Mouse (Mus musculus) limb, embryonic 12.5 days (tissue): ENCODE results near the gene Alk. TPM values are rescaled to one million over a fixed set of nuclear protein-coding genes. Genes with fewer than 3 reads are reported as not detected.

Experiments
- ATAC-seq: fragments of 200-750 bp; cut with Nextera tagmentation; 2 replicates; pipeline ENCODE4 v1.8.0; 2017; ENCODE audit warnings: low read depth, moderate TSS enrichment; ENCODE audit not compliant: insufficient number of reproducible peaks, insufficient read depth, low FRiP score, low TSS enrichment
- H3K27ac ChIP-seq: fragments of 300-500 bp; sonication (generic); 2 replicates; pipeline ENCODE4 v1.5.1; 2016; ENCODE audit warnings: mild to moderate bottlenecking, moderate library complexity
- H3K27me3 ChIP-seq: fragments of 300-500 bp; sonication (generic); 2 replicates; pipeline ENCODE4 v1.6.1; 2016; ENCODE audit warnings: mild to moderate bottlenecking, moderate library complexity
- H3K36me3 ChIP-seq: fragments of 300-500 bp; sonication (generic); 2 replicates; pipeline ENCODE4 v1.6.1; 2016; ENCODE audit warnings: mild to moderate bottlenecking, moderate library complexity
- H3K4me1 ChIP-seq: fragments of 300-500 bp; sonication (generic); replicated peaks from 2 replicates; pipeline ENCODE4 v1.6.1; 2016
- H3K4me2 ChIP-seq: fragments of 300-500 bp; sonication (generic); 2 replicates; pipeline ENCODE4 v1.6.1; 2016; ENCODE audit warnings: mild to moderate bottlenecking, moderate library complexity
- H3K4me3 ChIP-seq: fragments of 300-500 bp; sonication (generic); replicated peaks from 2 replicates; pipeline ENCODE4 v1.5.1; 2016; ENCODE audit warnings: mild to moderate bottlenecking
- H3K9ac ChIP-seq: fragments of 300-500 bp; sonication (generic); replicated peaks from 2 replicates; pipeline ENCODE4 v1.6.1; 2016; ENCODE audit warnings: mild to moderate bottlenecking, moderate library complexity
- H3K9me3 ChIP-seq: fragments of 300-500 bp; sonication (generic); 2 replicates; pipeline ENCODE4 v1.6.1; 2016; ENCODE audit warnings: mild to moderate bottlenecking, moderate library complexity
- WGBS: fragments of 180-500 bp; shearing (Covaris S2); methylation state at CpG from one replicate; pipeline ENCODE4 v1.1.7; 2016; 5-methylcytosine and 5-hydroxymethylcytosine counted together
- polyA plus RNA-seq: library from polyadenylated mRNA; unstranded; fragments of >200 nt; fragmentation: Nextera tagmentation; extraction: Ambion mirVana; gene quantifications from 2 replicates; pipeline ENCODE4 v1.2.1, GENCODE M21; 2016

Alk gene
- polyA plus RNA-seq, 1 experiment from 2014 or later = 0.44 TPM

GRCm38 (mm10) chr17:72253411-72253810, 351.0 kb downstream of the Alk start:
- H3K9ac ChIP-seq = no peak overlapping the region
- no peak for ATAC-seq
- H3K4me2 ChIP-seq = no peak overlapping the region
- H3K4me3 ChIP-seq = no peak overlapping the region
- no peaks in the 10 kb centered on the region for H3K36me3 ChIP-seq
- H3K4me1 ChIP-seq = peaks cover 12% of the 10 kb centered on the region
- H3K27ac ChIP-seq = no peak overlapping the region
- no peaks in the 10 kb centered on the region for H3K9me3 ChIP-seq
- no peaks in the 10 kb centered on the region for H3K27me3 ChIP-seq
- WGBS = 33% methylated on average over 5 of the region's 5 CpGs

DNA sequence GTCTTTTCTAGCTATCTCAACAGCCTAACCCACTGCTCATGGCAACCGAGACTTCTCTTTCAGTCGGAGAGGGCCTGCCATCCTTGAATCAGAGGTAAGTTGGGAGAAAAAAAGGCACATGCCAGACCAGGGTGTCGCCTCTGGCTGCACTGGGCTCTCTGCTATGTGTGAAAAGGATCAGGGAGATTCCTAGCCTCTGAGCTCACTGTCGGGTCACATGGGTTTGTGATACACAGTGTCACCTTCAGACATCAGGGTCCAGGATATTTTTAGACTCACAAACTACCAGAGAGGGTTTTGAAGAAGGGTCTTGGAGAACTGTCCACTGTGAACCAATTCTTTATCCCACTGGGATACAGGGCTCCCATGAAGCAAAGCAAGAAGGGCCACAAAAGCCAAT, 352.9 kb downstream of the Alk start:
- ATAC-seq = no peak
- Histone ChIP-seq H3K4me2 (no peak overlapping the region), H3K4me3 (no peak overlapping the region), H3K27ac (no peak overlapping the region), H3K9me3 (no peaks in the 10 kb centered on the region), H3K9ac (no peak overlapping the region), H3K4me1 (peaks cover 12% of the 10 kb centered on the region), H3K36me3 (no peaks in the 10 kb centered on the region), H3K27me3 (no peaks in the 10 kb centered on the region)
- 87% methylated on average over 4 of the region's 4 CpGs for WGBS

GRCm38 (mm10) chr17:72250482-72251405, 353.7 kb downstream of the Alk start:
- no peak for ATAC-seq
- peaks cover 12% of the 10 kb centered on the region for H3K4me1 ChIP-seq
- no peaks in the 10 kb centered on the region for H3K27me3 ChIP-seq
- no peak overlapping the region for H3K4me3 ChIP-seq
- no peak overlapping the region for H3K4me2 ChIP-seq
- no peaks in the 10 kb centered on the region for H3K36me3 ChIP-seq
- 58% methylated on average over 7 of the region's 7 CpGs for WGBS
- no peaks in the 10 kb centered on the region for H3K9me3 ChIP-seq
- no peak overlapping the region for H3K27ac ChIP-seq
- no peak overlapping the region for H3K9ac ChIP-seq

GRCm38 (mm10) chr17:72242036-72242435, 362.4 kb downstream of the Alk start:
- no peaks in the 10 kb centered on the region for H3K27me3 ChIP-seq
- H3K9me3 ChIP-seq = peaks cover 5% of the 10 kb centered on the region; the same call in 1 of the 2 replicates
- 54% methylated on average over 4 of the region's 4 CpGs for WGBS
- H3K4me2 ChIP-seq = no peak overlapping the region
- H3K36me3 ChIP-seq = no peaks in the 10 kb centered on the region
- no peak overlapping the region for H3K4me3 ChIP-seq
- no peak overlapping the region for H3K9ac ChIP-seq
- H3K27ac ChIP-seq = no peak overlapping the region
- no peaks in the 10 kb centered on the region for H3K4me1 ChIP-seq
- no peak for ATAC-seq

GRCm38 (mm10) chr17:72237315-72237714, 367.1 kb downstream of the Alk start:
- Histone ChIP-seq H3K4me3 (no peak overlapping the region), H3K4me2 (no peak overlapping the region), H3K9me3 (peaks cover 5% of the 10 kb centered on the region; the same call in 1 of the 2 replicates), H3K27me3 (no peaks in the 10 kb centered on the region), H3K4me1 (no peaks in the 10 kb centered on the region), H3K27ac (no peak overlapping the region), H3K36me3 (no peaks in the 10 kb centered on the region), H3K9ac (no peak overlapping the region)
- ATAC-seq = no peak
- 86% methylated on average over 1 of the region's 1 CpGs for WGBS

DNA sequence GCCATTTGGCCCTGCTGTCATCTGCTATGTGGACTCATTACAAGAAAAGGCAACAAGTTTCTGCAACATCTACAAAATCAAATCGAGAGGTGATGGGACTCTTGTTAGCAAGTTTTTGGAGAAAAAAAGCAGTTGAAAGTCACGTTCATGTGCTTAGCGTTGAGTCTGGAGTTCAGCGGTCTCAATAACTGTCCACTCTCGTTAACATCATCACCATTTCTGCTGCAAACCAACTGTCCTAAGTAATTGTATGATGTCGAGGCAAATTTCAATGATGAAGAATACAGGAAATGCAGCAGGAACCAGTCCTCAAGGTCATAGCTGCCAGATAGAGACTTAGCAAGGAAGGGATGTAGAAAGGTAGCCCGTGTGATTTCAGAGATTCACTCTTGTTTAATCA, 373.5 kb downstream of the Alk start:
- Histone ChIP-seq H3K4me3 (no peak overlapping the region), H3K9me3 (no peaks in the 10 kb centered on the region), H3K27ac (no peak overlapping the region), H3K4me1 (no peaks in the 10 kb centered on the region), H3K27me3 (no peaks in the 10 kb centered on the region), H3K9ac (no peak overlapping the region), H3K36me3 (no peaks in the 10 kb centered on the region), H3K4me2 (no peak overlapping the region)
- no peak for ATAC-seq
- WGBS = 90% methylated on average over 7 of the region's 7 CpGs

- 81% methylated on average over 3 of the region's 3 CpGs for WGBS
- no peak overlapping the region for H3K4me2 ChIP-seq
- ATAC-seq = no peak
Observed at GRCm38 (mm10) chr17:72218816-72219215, 385.6 kb downstream of the Alk start.

GRCm38 (mm10) chr17:72197576-72197975, 406.9 kb downstream of the Alk start:
- Histone ChIP-seq H3K9me3 (no peaks in the 10 kb centered on the region), H3K4me2 (no peak overlapping the region)

More at GRCm38 (mm10) chr17:72218816-72219215, 385.6 kb downstream of the Alk start:
- Histone ChIP-seq H3K4me1 (no peaks in the 10 kb centered on the region), H3K27me3 (no peaks in the 10 kb centered on the region), H3K27ac (no peak overlapping the region), H3K9ac (no peak overlapping the region), H3K4me3 (no peak overlapping the region), H3K36me3 (no peaks in the 10 kb centered on the region), H3K9me3 (no peaks in the 10 kb centered on the region)

DNA sequence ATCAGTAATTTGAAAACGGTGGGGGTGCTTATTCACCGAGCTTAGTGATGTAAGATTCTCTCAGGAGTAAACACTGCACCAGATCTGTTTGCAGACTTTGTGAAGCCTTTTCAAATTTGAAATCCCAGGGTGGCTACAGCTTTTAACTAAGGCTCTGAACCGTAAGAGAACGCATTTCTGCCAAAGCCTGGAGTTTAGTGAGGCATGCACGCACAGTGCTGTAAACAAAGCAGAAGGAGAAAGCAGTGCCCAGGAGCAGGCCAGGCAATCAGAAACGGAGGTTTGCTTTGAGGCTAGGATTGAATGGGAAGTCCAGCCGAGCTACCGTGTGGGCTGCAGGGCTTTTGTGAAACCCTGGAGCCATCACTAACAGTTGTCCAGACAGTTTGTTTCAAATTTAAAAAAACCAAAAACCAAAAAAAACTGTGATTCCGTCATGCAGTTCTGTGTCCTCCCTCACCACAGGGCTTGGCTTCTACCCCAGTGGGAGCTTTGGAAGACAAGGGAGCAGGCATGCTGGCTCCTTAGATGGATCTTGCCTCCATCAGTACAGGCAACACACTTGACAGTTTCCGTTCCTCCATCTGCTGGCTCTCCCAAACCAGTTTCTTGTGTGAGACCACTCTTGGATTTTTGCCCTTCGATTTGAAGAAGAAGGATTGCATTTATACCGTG, 409.3 kb downstream of the Alk start:
- WGBS = 48% methylated on average over 12 of the region's 12 CpGs
- ATAC-seq = no peak
- no peak overlapping the region for H3K27ac ChIP-seq

More at GRCm38 (mm10) chr17:72197576-72197975, 406.9 kb downstream of the Alk start:
- no peak overlapping the region for H3K4me3 ChIP-seq
- no peaks in the 10 kb centered on the region for H3K36me3 ChIP-seq
- no peak overlapping the region for H3K9ac ChIP-seq
- H3K4me1 ChIP-seq = peaks cover 6% of the 10 kb centered on the region; the same call in 1 of the 2 replicates
- H3K27ac ChIP-seq = no peak overlapping the region
- WGBS = 85% methylated on average over 6 of the region's 6 CpGs
- no peaks in the 10 kb centered on the region for H3K27me3 ChIP-seq
- no peak for ATAC-seq

DNA sequence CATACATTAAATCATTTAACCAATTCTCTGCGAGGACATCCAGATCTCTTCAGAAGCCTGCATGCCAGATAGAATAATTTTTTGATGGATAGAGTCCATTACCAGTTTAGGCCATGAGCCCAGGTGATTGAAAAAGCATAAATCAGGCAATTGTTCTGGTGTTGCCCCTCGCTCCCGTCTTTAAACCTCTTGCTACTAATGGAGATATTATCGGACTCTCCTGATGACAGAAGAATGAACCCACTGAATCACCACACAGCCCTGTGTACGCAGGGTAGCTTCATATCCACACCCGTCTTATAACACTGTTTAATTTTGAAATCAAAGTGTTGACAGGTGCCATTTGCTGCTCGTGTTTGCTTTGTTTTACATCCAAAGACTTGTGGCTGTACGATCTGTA, 413.9 kb downstream of the Alk start:
- WGBS = 87% methylated on average over 8 of the region's 8 CpGs
- no peak for ATAC-seq
- H3K4me1 ChIP-seq = no peaks in the 10 kb centered on the region
- no peak overlapping the region for H3K27ac ChIP-seq
- no peaks in the 10 kb centered on the region for H3K36me3 ChIP-seq
- H3K9me3 ChIP-seq = no peaks in the 10 kb centered on the region
- no peak overlapping the region for H3K4me3 ChIP-seq
- no peak overlapping the region for H3K9ac ChIP-seq
- no peaks in the 10 kb centered on the region for H3K27me3 ChIP-seq
- H3K4me2 ChIP-seq = no peak overlapping the region

More for the DNA sequence above, 409.3 kb downstream of the Alk start:
- H3K36me3 ChIP-seq = no peaks in the 10 kb centered on the region
- no peaks in the 10 kb centered on the region for H3K4me1 ChIP-seq
- no peak overlapping the region for H3K9ac ChIP-seq
- no peak overlapping the region for H3K4me3 ChIP-seq
- H3K27me3 ChIP-seq = no peaks in the 10 kb centered on the region
- H3K9me3 ChIP-seq = no peaks in the 10 kb centered on the region
- no peak overlapping the region for H3K4me2 ChIP-seq

DNA sequence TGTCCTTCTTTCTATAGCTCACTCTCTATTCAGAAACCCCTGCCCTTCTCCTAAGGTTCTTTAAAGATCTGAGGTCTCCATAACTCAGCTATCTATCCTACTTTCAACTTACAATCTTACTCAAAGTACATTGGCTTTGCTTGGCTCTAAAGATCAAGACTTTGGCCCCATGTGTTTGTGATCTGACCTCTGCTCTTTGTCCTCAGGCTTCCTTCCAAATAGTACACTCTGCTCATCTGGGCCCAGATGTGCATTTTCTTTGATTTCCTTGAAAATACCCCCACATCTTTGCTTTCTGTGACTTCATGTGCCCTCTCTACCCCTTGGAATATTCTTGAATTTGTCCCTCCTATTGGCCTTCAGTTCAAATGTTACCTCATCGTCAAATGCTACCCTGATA, 417.4 kb downstream of the Alk start:
- H3K9me3 ChIP-seq = no peaks in the 10 kb centered on the region
- ATAC-seq = no peak
- H3K9ac ChIP-seq = no peak overlapping the region
- H3K4me1 ChIP-seq = no peaks in the 10 kb centered on the region
- no peaks in the 10 kb centered on the region for H3K27me3 ChIP-seq
- WGBS = 85% methylated on average over 1 of the region's 1 CpGs
- no peak overlapping the region for H3K4me3 ChIP-seq
- no peaks in the 10 kb centered on the region for H3K36me3 ChIP-seq
- no peak overlapping the region for H3K27ac ChIP-seq
- no peak overlapping the region for H3K4me2 ChIP-seq
